Comparison of ENCODE assay signal across 23 mouse cellular contexts in the genomic region with DNA sequence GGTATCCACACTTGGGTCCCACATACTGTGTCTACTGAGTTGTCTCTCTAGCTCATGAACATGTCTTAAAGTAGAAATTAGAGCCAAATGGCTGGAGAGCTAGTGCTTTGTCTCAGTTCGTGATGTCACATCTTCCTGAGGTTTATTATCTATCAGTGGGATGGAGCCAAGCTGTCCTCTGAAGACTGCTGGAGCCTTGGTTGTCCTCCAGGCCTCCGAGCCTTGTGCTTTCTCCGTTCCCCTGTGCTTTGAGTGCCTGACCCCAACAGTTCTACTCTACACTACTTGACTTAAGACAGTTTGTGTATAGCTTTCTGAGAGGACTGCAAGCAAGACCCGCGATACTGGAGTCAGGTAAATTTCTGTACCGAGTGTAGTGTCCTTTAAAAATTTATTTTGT. TPM values are rescaled to one million over a fixed set of nuclear protein-coding genes. Genes with fewer than 3 reads are reported as not detected.
A peak's percentile ranks its signal among the peaks of the same experiment; 100 is the strongest.
DNase-seq lines count a peak whose midpoint lies in the region; ATAC-seq lines count a peak whose summit lies in the region.
"Had no signal": no experiment of that assay in that cellular context is flagged by ENCODE, and none has a peak within 500 bp of the region (broad histone marks: within the 10 kb centered on the region; RNA-seq: fewer than 3 reads in every experiment).

No protein-coding gene starts in this region.

- H3K9me3 ChIP-seq in heart, embryonic 12.5 days (replicated peaks) = peaks cover 8% of the 10 kb centered on the region; the same call in 1 of the 2 replicates
- H3K9me3 ChIP-seq in neural tube, embryonic 13.5 days = no peaks in the 10 kb centered on the region
- no peaks in the 10 kb centered on the region for H3K9me3 ChIP-seq in neural tube, embryonic 15.5 days (replicated peaks)
- H3K9me3 ChIP-seq: embryonic facial prominence, embryonic 10.5 days; embryonic facial prominence, embryonic 12.5 days; forebrain, embryonic 13.5 days; forebrain, embryonic 15.5 days had no signal

- no peak overlapping the region for H3K9ac ChIP-seq in heart, embryonic 12.5 days
- H3K9ac ChIP-seq in neural tube, embryonic 13.5 days = no peak overlapping the region
- no peak overlapping the region for H3K9ac ChIP-seq in neural tube, embryonic 15.5 days (replicated peaks)
- H3K9ac ChIP-seq: embryonic facial prominence, embryonic 12.5 days; forebrain, embryonic 13.5 days; forebrain, embryonic 15.5 days had no signal

- H3K4me1 ChIP-seq in heart, embryonic 12.5 days (replicated peaks) = peaks cover 6% of the 10 kb centered on the region
- peaks cover 9% of the 10 kb centered on the region for H3K4me1 ChIP-seq in neural tube, embryonic 13.5 days (replicated peaks)
- H3K4me1 ChIP-seq in neural tube, embryonic 15.5 days = peaks cover 14% of the 10 kb centered on the region
- H3K4me1 ChIP-seq: forebrain, embryonic 15.5 days had no signal

- peak; percentile 89 for DNase-seq in heart, adult 11 months
- DNase-seq in kidney, postnatal 14 days = peak; percentile 63
- no peak for DNase-seq in kidney, adult 9 months
- DNase-seq: adrenal gland, adult 8-10 months; adrenal gland, postnatal 14 days; adrenal gland, postnatal 36 days; B cell, adult 2 months; cerebellum, adult 11-12 months; cerebellum, adult 2 months; cerebellum, adult 9-10 months; cerebellum, postnatal 10 days; cerebellum, postnatal 25 days had no signal

- H3K4me3 ChIP-seq in heart, embryonic 12.5 days = no peak overlapping the region
- H3K4me3 ChIP-seq in neural tube, embryonic 13.5 days = no peak overlapping the region
- H3K4me3 ChIP-seq in neural tube, embryonic 15.5 days (replicated peaks) = no peak overlapping the region
- H3K4me3 ChIP-seq: embryonic facial prominence, embryonic 10.5 days; embryonic facial prominence, embryonic 12.5 days; forebrain, embryonic 13.5 days; forebrain, embryonic 15.5 days had no signal

- H3K27me3 ChIP-seq in heart, embryonic 12.5 days (replicated peaks) = no peaks in the 10 kb centered on the region
- H3K27me3 ChIP-seq in neural tube, embryonic 13.5 days = no peaks in the 10 kb centered on the region
- no peaks in the 10 kb centered on the region for H3K27me3 ChIP-seq in neural tube, embryonic 15.5 days (replicated peaks)
- H3K27me3 ChIP-seq: CH12.LX; embryonic facial prominence, embryonic 12.5 days; forebrain, embryonic 13.5 days; forebrain, embryonic 15.5 days; Patski had no signal

- peaks cover 9% of the 10 kb centered on the region; the same call in 1 of the 2 replicates for H3K36me3 ChIP-seq in heart, embryonic 12.5 days
- H3K36me3 ChIP-seq in neural tube, embryonic 13.5 days = no peaks in the 10 kb centered on the region
- H3K36me3 ChIP-seq in neural tube, embryonic 15.5 days = no peaks in the 10 kb centered on the region
- H3K36me3 ChIP-seq: embryonic facial prominence, embryonic 12.5 days; forebrain, embryonic 15.5 days had no signal

- WGBS in heart, embryonic 12.5 days = 91% methylated on average over 6 of the region's 6 CpGs
- WGBS in neural tube, embryonic 13.5 days = 96% methylated on average over 6 of the region's 6 CpGs
- 97% methylated on average over 6 of the region's 6 CpGs for WGBS in neural tube, embryonic 15.5 days

- H3K4me2 ChIP-seq in heart, embryonic 12.5 days = no peak overlapping the region
- no peak overlapping the region for H3K4me2 ChIP-seq in neural tube, embryonic 13.5 days
- H3K4me2 ChIP-seq in neural tube, embryonic 15.5 days = no peak overlapping the region
- H3K4me2 ChIP-seq: embryonic facial prominence, embryonic 12.5 days; forebrain, embryonic 13.5 days; forebrain, embryonic 15.5 days had no signal

- H3K27ac ChIP-seq in heart, embryonic 12.5 days (ENCODE audit: poor library complexity, severe bottlenecking) = no peak overlapping the region
- 0 out of 2 replicates have a peak overlapping the region, but pooled peaks have one; percentile 49 for H3K27ac ChIP-seq in neural tube, embryonic 13.5 days (replicated peaks)
- no peak overlapping the region for H3K27ac ChIP-seq in neural tube, embryonic 15.5 days (replicated peaks)
- H3K27ac ChIP-seq: embryonic facial prominence, embryonic 10.5 days; embryonic facial prominence, embryonic 12.5 days; forebrain, embryonic 13.5 days; forebrain, embryonic 15.5 days had no signal

- ATAC-seq in heart, embryonic 12.5 days (ENCODE audit: insufficient number of reproducible peaks, low FRiP score) = no peak
- no peak for ATAC-seq in neural tube, embryonic 13.5 days (ENCODE audit: low read depth)
- no peak for ATAC-seq in neural tube, embryonic 15.5 days (ENCODE audit: low FRiP score)
- ATAC-seq: activated CD4-positive, CD25-positive, alpha-beta regulatory T cell, adult 4 months; CD4-positive, CD25-positive, alpha-beta regulatory T cell, adult 4 months; forebrain, embryonic 13.5 days; forebrain, embryonic 15.5 days; Patski had no signal

RNA-seq across cellular contexts. Expression of a gene that starts 26.9 kb away (rescaled TPM):
- 41.8 and 41.9 TPM in 2 replicates for polyA plus RNA-seq in heart, embryonic 12.5 days (2016; fragmentation: Nextera tagmentation; extraction: Ambion mirVana)
- polyA plus RNA-seq in neural tube, embryonic 13.5 days (2015; fragmentation: Nextera tagmentation; extraction: Ambion mirVana) = 43.1 and 45.2 TPM in 2 replicates
- 42.2 and 43.2 TPM in 2 replicates for polyA plus RNA-seq in neural tube, embryonic 15.5 days (2015; fragmentation: Nextera tagmentation; extraction: Ambion mirVana)
